Mouse (Mus musculus): ENCODE measurements around the gene Fam114a1.

The Fam114a1 gene

DNA sequence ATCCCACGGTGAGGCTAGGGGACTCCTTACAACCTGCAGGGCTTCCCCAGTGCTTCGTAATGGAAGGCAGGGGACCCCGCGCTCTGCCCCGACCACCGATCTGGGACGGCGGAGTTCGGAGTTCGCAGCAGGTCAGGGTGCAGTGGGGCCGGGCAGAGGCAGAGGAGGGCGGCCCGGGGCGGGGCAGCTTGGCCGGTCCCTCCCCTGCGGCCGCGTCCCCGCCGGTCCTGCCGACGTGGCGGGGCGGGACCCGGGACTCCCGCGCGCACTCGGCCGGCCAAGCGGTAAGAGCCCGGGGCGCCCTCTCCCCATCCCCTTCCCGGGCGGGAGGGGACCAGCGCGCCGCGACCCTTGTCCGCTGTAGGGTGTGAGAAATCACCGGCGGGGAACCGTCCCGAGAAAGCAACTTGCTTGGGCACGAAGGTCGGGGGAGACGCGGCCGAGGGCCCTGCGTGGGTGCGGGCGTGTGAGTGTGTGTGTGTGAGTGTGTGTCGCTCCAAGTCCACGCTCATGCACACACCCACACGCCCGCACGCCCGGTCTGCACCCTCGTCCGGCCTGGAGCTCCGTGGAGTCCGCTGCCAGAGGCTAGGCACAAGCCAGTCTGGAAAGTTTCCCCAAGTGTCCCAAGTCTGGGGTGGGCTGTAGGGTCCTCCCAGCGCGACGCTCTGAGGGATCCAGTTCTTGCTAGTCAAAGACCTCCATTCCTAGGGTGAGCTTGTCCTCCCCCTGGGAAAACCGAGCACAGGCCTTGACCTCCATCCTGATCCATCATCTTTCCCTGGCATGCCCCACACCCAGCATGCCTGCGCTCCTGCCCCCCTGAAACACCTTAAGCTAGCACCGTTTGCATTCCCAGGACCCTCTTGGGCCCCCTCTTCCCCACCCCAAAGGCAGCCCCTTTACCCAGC lies at the start of gene Fam114a1:
Fam114a1 (plus strand) TSS at position 211 of the 911 bp plus-strand sequence.
- peak; percentile 59 for DNase-seq (ENCODE audit: low read depth)

DNA sequence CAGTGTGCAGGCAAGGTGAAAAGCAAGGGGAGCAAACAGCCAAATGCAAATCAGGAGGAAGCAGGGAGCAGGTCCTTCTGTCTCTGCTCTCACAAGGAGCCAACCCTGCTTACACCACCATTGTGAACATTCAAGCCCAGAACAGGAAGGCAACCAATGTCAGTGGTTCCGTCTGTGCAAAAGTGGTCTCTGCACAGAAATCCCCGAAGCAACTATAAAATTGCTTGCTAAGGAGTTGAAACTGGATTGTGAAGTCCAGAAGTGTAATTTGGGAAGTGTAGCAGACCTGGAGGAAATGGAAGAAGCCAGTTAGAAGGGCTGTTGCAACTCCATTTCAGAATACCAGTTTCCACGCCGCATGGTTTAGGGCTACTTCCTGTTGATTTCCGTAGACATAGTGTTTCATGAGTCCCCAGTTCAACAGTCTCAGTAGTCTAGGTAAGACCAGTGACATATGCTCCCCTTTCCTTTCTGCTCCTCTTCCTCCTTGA lies 46.9 kb upstream of the Fam114a1 start:
- DNase-seq (ENCODE audit: low read depth) = peak; percentile 64

DNA sequence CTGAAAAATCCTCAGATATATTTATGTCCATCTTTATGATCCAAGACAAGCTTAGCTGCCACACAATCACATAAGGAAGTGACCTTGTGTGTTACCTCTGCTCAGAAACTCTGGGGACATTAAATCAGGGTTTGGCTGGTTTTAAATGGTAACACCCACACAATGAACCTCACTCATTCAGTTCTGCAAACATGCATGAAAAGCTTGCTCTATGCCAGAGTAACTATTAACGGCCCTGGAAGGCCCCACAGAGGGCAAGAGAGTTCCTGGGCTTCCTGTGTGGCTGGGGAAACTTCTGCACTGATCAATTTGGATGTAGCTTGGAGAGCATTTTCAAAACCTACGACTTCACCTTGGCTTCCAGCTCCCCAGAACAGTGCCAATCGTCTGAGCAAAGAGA lies 37.7 kb upstream of the Fam114a1 start:
- peak; percentile 55 for DNase-seq (ENCODE audit: low read depth)

DNA sequence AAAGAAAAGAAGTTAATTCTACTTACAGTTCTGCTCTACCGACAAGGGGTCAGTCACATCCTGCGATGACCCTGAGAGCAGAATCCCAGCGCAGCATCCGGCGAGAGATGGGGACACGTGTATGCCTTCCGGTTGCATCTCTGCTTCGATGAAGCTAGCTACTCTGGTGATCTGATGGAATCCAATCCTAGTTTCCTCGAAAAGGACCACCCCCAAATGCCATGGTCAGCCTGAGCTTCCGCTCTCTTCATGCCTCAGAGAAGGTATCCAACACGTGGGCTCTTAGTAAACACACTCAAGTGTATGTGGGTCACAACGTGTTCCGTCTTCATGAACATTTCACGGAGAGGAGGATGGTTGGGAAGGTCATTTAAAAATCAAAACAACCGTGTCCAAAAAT lies 37.1 kb upstream of the Fam114a1 start:
- DNase-seq (ENCODE audit: low read depth) = peak; percentile 55

DNA sequence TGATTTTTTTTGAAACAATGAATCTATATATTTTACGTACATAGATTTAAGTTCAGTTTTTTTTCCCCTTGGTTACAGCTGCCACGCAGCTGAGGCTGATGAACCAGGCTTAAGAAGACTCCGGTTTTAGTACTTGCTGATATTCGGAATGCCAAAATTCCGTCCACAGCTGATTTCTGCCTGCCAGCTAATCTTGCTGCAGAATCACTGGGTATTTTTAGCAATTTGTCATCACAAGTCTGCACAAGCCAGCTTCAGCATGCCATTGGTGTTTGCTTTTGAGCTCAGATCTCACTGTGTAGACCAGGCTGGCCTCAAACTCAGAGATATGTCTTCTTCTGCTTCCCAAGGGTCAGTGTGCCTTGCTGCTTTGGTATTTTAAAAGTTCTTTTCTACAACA lies 18.4 kb upstream of the Fam114a1 start:
- DNase-seq (ENCODE audit: low read depth) = no peak

DNA sequence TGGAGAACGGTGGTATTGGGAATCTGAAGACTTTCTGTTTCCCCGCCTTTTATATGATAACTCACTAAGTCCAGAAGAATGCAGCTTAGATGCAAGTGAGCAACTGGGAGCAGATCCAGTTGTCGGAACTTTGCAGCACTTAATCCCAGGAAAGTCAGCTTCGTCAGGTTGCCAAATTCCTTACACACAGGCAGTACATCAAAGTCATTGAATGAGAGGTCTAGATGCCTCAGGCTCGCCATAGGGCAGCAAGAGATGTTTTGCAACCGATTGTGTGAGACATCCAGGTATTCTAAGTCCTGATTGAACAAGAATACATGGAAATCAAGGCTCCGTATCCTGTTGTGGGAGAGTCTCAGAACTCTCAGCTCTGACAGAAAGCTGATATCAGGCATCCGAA lies 14.9 kb upstream of the Fam114a1 start:
- no peak for DNase-seq (ENCODE audit: low read depth)

DNA sequence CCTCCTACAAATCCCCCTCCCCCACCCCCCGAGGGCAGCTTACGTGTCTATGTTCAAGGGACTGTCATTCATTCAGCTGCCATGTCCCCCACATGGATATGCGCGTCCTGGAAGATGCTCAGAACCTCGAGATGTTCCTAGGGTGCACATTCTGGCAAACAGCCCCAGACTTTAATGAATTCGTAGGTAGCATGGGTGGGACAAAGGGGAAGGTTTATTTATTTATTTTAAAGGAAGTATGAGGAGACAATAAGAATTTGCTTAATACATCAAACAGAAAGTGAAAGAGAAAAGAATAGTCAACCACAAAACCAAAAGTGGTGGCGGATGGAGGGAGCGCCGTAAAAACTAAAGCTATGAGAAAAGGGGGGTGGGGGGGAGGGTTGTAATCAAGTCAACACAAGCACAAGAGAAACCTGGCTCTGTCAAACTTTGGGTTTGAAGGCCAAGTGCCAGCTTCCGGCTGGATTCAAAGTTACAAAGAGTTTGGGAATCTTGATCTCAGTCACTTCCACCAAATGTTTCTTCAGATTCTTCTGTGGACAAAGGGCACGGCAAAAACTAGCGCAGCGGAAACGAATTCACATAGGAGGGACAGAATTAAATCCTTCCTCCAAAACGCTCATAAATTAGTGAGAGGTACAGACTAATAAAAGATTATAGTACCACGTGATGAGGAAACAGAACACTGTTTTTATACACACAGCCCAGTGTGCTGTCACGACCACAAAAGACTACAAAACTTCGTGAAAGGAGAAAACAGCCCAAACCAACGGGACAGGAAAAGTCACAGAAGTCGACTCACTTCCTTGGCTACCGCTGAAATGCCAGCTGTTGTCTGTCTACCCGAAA lies 10.7 kb upstream of the Fam114a1 start:
- peak; percentile 91 for DNase-seq (ENCODE audit: low read depth)

DNA sequence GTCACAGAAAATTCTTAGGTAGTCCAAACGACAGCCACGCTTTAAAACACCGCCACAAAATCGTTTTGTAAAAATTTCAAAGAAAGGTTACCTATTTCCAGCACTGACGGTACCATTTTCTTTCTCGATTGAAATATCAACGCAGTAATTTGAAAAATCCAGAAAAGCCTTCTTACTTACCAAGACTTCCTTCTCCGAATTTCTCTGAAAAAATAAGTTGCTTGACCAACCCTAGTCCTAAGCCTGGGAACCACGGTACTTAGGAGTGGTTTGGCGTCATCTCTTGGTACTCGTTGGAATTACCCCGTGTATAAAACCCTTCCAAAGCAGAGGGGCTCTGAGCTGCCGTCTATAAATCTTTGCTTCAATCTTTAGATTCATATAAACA lies 10.0 kb upstream of the Fam114a1 start, which contains the start of gene Tlr6:
Tlr6 (minus strand) TSS at position 255 of the 388 bp plus-strand sequence.
- DNase-seq (ENCODE audit: low read depth) = peak; percentile 76

DNA sequence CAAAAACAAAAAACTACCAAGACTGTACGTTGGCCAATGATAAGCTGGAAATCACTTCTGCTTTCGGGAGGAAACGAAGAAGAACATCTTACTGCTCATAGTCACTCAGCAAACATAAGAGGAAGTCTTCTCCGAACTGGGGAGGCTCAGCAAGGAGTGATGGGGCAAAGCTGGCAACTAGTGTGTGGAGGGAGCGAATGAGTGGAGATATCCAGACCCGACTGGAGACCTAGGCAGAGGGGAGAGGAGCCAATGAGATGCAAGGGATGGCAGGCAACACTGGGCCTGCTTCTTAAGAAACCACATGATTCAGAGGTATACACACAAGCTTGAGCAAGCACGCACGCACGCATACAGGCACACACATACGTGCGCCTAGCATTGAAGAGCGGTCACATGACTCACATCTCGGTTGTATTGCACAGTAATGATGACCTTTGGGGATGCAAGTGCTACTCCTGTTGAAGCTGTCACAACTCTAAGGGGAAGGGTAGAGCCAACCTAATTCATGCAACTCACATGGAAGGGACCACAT lies 8.9 kb upstream of the Fam114a1 start:
- peak; percentile 75 for DNase-seq (ENCODE audit: low read depth)

DNA sequence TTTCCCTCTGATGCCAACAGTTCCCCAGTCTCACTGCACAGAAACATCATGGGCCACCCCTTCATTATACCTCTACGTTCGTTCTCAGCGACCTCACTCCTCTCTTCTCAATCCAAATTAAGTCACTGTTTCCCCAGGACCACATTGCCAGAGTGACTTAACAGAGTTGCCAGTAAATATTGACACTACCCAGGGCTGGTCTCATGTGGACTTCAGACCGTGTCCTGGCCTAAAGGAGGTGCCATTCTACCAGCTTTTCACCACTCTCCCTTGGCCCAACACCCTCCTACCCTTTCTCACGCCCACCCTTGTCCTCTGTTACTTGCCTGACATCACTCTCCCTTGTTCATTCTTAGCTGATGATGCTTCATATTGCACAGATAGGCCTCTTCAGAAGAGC lies 6.6 kb upstream of the Fam114a1 start:
- no peak for DNase-seq (ENCODE audit: low read depth)

DNA sequence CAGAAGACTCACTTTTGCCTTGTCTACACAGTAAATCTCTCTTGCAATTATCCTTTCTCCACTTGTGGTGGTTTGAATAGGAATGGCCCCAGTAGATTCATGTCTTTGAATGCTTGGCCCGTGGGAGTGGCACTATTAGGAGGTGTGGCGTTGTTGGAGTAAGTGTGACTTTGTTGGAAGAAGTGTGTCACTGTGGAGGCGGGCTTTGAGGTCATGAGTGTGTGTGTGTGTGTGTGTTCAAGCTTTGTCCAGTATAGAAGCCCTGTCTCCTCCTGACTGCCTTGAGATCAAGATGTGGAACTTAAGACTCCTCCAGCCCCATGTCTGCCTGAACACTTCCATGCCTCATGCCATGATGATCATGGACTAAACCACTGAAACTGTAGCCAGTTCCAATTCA lies 6.1 kb upstream of the Fam114a1 start:
- DNase-seq (ENCODE audit: low read depth) = no peak

DNA sequence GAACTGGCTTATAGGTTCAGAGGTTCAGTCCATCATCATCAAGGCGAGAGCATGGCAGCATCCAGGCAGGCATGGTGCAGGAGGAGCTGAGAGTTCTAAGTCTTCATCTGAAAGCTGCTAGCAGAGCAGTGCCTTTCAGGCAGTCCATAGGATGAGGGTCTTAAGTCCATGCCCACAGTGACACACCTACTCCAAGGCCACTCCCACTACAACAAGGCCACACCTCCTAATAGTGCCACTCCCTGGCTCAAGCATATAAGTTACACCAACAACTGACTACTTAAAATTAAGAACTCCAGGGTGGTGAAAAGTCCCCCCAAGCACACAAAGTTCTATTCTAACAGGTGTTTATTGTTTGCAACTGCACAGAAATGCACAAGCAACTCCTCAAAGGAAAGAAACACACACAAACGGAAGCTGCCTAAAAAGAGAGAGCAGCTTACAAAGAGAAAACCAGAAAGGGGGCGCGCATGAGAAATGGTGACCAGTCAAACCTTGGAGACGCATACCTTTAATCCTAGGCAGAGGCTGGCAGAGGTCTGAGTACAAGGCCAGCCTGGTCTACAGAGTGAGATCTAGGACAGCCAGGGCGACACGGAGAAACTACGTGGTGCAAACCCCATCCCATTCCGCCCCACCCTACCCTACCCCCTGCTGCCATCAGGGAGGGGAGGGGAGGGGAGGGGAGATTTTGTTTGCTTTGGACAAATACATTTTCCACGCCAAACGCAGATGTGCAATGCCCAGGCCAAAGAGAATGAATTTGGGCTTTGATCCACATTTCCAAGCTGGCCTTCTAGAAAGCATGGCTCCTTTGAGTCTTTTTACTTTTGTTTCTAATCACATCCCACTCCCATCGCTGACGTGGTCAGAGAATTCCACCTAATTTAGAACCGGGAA lies 660 bp upstream of the Fam114a1 start:
- DNase-seq (ENCODE audit: low read depth) = peak; percentile 61

DNA sequence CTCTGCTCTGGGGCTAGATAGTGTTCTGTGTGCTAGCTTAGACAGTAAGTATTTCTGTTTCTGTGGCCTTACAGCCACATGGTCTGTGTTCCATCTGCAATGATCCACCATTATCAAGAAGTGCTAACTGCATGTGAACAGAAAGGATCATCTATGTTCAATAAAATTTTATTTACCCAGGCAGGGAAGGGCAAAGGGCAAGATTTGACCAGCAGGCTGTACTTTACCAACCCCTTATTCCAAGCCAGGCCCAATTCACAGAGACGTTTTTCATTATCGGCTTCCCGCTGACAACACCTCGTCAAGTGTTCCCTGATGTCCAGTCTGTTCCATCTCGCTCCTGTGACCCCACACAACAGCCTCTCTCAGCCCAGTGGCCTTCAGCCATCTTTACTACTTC lies 5.2 kb downstream of the Fam114a1 start:
- DNase-seq (ENCODE audit: low read depth) = no peak

DNA sequence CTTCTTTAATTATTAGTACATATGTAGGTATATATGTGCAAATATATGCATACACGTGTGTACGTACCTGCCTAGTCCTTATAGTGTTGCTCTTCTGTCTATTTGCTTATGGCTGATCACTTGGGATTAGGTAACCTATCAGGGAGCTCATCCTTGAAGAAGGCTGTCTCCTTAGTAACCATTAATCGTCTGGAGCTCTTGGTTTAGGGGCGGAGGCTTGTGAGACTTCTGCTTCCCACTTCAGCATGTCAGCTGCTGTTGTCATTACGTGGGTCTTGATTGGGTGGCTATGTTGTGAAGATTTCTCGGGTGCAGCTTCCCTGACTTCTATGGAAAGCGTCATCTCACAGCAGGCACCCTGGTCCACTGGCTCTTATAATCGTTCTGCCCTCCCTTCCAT lies 7.3 kb downstream of the Fam114a1 start:
- no peak for DNase-seq (ENCODE audit: low read depth)

DNA sequence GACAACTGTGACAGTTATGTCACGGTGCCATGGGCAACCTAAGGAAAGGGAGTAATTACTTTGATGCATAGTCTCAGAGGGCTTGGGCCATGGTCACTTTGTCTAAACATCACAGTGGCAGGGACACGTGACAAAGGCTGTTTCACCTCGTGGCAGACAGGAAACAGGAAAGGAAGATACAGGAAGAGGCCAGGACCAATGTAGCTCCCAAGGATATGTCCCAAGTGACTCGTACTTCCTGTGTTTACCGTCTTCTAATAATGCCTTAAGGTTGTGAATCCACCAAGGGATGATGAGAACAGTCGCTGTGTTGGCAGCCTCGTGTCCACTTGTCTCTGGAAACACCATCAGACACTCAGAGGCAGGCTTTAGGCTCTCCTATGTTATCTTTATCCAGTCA lies 16.1 kb downstream of the Fam114a1 start:
- no peak for DNase-seq (ENCODE audit: low read depth)

DNA sequence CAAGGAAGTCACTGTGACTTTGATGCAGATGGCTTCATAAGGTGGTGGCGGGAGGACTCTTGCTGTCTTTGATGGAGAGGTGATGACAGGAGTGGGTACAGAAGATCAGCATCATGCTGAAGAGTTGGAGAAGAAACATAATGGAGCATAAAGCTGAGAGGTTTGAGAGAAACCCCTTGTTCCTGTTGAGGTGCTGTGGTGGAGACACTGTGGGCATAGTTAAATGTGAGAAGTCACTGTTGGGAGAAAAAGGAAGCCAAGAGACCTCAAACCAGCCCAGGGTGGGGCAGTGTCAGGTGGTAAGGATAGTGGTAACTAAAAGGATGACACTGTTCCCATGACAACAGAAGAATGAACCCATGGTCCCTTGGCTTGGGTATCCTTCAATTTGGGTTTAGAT lies 20.1 kb downstream of the Fam114a1 start:
- peak; percentile 54 for DNase-seq (ENCODE audit: low read depth)

DNA sequence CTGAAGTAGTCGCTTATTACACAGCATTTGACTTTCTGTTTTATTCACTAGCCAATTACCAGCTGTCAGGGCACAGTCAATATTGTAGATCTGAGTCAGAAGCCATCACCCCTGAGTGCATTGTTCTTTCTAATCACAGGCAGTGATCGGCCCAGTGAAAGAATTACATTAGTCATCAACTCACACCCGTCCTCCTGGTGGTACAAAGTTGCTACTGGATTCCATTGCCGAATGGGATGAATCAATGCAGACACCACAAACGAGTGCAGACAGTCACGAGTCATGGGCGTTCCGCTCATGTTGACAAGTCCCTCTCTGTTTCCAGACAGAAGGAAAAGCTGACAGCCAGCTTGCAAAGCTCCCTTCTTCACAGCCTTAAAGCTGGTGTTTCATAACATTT lies 22.7 kb downstream of the Fam114a1 start:
- DNase-seq (ENCODE audit: low read depth) = peak; percentile 50

DNA sequence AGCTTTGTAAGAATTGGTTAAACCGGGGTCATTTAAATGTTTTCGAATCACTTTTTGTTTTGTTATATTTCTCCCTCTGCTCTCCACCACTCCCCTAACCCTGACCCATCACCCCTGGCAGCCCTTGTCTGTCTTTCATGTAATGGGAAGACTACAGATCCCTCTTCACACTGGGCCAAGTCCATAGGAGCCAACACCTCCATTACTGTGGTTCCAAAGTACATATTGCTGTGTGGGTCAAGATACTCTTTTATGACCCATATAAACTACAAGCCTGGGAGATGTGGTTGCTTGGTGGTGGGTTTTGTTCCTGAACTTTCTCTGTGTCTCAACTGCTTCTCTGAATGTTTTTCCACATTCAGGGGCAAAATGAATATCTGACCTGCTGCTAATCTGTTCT lies 25.5 kb downstream of the Fam114a1 start:
- no peak for DNase-seq (ENCODE audit: low read depth)

DNA sequence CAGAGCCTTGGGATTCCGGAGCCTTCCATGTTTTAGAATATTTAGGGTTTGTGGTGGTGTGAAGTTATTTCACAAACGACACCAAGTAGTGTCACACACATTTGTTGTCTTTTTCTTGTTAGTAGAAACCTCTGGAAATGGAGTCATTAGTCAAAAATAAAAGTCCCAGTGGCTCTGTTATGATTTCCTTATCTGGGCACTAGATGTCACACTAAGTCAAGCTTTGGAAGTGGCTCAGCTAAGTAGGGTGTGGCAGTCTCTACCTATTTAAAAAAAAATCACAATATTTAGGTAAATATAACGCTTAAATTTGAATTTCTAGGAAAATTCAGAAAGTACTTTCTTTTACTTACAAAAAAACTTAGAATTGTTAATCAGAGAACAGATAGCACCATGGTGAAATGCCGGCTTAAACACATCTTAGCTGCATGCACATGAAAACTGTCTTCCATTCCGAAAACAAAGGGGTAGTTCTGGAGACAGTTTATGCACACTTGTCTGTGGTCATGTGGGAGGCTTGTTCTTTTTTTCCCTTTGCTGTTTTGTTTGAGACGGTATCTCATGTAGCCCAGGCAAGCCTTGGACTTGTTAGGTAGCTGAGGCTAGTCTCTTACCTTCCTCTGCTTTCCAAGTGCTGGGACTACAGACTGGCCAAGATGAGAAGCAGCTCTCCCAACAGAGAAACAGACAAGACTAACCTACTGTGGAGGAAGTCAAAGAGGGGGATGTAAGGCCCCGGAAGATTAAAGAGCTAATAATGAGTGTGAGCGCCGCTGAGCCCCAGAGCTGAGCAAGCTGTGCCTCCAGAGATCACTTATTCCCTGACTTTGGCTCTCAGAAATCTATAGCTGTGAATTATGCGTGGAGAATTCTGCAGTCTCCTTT lies 33.3 kb downstream of the Fam114a1 start:
- peak; percentile 78 for DNase-seq (ENCODE audit: low read depth)

DNA sequence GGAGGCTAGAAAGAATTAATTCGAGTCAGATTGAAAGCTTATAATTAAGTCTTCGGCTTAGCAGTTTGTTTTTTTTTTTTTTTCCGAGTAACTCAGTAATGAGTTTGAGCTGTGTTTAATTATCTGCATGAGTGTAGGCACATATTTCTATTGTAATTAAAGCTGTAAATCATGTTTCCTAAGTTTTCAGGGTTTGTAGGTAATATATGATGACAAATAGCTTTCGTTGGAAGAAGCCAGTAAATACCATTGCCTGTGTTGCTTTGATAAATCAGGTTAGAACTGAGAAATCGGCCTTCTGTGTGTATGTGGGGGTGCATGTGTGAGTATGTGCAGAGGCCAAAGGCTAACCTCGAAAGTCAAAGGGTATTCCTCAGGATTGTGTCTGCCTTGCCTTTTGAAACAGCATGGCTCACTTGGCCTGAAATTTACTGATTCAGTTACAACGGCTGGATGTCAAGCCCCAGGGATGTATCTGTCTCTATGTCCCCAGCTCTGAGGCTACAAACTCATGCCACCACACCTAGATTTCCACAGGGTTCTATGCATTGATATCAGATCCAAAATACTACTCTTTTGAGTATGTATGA lies 34.2 kb downstream of the Fam114a1 start:
- DNase-seq (ENCODE audit: low read depth) = no peak
